Mouse (Mus musculus): ENCODE data around the gene Gm21663. TPM values are rescaled to one million over a fixed set of nuclear protein-coding genes. Genes with fewer than 3 reads are reported as not detected.

The Gm21663 gene
- polyA plus RNA-seq, 1 experiment from 2014 or later = not detected

- Histone ChIP-seq H3K9me3 (ENCODE audit: control insufficient read depth) (no peaks in the 10 kb centered on the region), H3K36me3 (ENCODE audit: control insufficient read depth, insufficient read depth) (no peaks in the 10 kb centered on the region), H3K27ac (ENCODE audit: low read depth, low read length) (no peak overlapping the region), H3K4me1 (replicated peaks; ENCODE audit: control insufficient read depth, insufficient read depth, low read length) (no peaks in the 10 kb centered on the region), H3K9ac (ENCODE audit: low read depth, low read length) (no peak overlapping the region), H3K4me2 (replicated peaks; ENCODE audit: low read depth) (no peak overlapping the region), H3K27me3 (replicated peaks; ENCODE audit: control insufficient read depth, insufficient read depth, low read length) (no peaks in the 10 kb centered on the region), H3K4me3 (ENCODE audit: low read depth, low read length) (no peak overlapping the region)
- TF ChIP-seq CTCF (IDR thresholded peaks at IDR 0.05; ENCODE audit: low read depth) = no peak
- no peak for ATAC-seq
- WGBS = 80% methylated on average over 1 of the region's 1 CpGs
Measured at GRCm38 (mm10) chr5:25891321-25891720, 50.9 kb downstream of the Gm21663 start.

GRCm38 (mm10) chr5:25889746-25890382 lies 52.3 kb downstream of the Gm21663 start:
- no peak for TF ChIP-seq CTCF (IDR thresholded peaks at IDR 0.05; ENCODE audit: low read depth)
- no peak for ATAC-seq
- WGBS = 52% methylated on average over 3 of the region's 3 CpGs
- Histone ChIP-seq H3K27me3 (replicated peaks; ENCODE audit: control insufficient read depth, insufficient read depth, low read length) (no peaks in the 10 kb centered on the region), H3K4me1 (replicated peaks; ENCODE audit: control insufficient read depth, insufficient read depth, low read length) (no peaks in the 10 kb centered on the region), H3K4me2 (replicated peaks; ENCODE audit: low read depth) (no peak overlapping the region), H3K9me3 (ENCODE audit: control insufficient read depth) (0 out of 2 replicates have a peak, but pooled peaks cover 3% of the 10 kb centered on the region), H3K4me3 (ENCODE audit: low read depth, low read length) (no peak overlapping the region), H3K27ac (ENCODE audit: low read depth, low read length) (no peak overlapping the region), H3K36me3 (ENCODE audit: control insufficient read depth, insufficient read depth) (no peaks in the 10 kb centered on the region), H3K9ac (ENCODE audit: low read depth, low read length) (no peak overlapping the region)

GRCm38 (mm10) chr5:25886708-25887107 lies 55.5 kb downstream of the Gm21663 start:
- H3K9ac ChIP-seq (ENCODE audit: low read depth, low read length) = no peak overlapping the region
- no peaks in the 10 kb centered on the region for H3K27me3 ChIP-seq (replicated peaks; ENCODE audit: control insufficient read depth, insufficient read depth, low read length)
- H3K36me3 ChIP-seq (ENCODE audit: control insufficient read depth, insufficient read depth) = no peaks in the 10 kb centered on the region
- H3K27ac ChIP-seq (ENCODE audit: low read depth, low read length) = no peak overlapping the region
- no peak for TF ChIP-seq CTCF (IDR thresholded peaks at IDR 0.05; ENCODE audit: low read depth)
- H3K4me2 ChIP-seq (replicated peaks; ENCODE audit: low read depth) = no peak overlapping the region
- H3K9me3 ChIP-seq (ENCODE audit: control insufficient read depth) = 0 out of 2 replicates have a peak, but pooled peaks cover 5% of the 10 kb centered on the region
- no peaks in the 10 kb centered on the region for H3K4me1 ChIP-seq (replicated peaks; ENCODE audit: control insufficient read depth, insufficient read depth, low read length)
- H3K4me3 ChIP-seq (ENCODE audit: low read depth, low read length) = no peak overlapping the region
- ATAC-seq = no peak
- WGBS = 79% methylated on average over 3 of the region's 3 CpGs

Other genes starting within 250 kb of the Gm21663 start
- gene Xrcc2, start 236.6 kb downstream of the Gm21663 start, polyA plus RNA-seq (2015; fragmentation: Nextera tagmentation; extraction: Ambion mirVana) = 1.2 and 1.6 TPM in 2 replicates
- 1.4 and 1.7 TPM in 2 replicates for gene Actr3b, start 182.4 kb downstream of the Gm21663 start, polyA plus RNA-seq (2015; fragmentation: Nextera tagmentation; extraction: Ambion mirVana)
- gene Gm21671, start 12.0 kb upstream of the Gm21663 start, polyA plus RNA-seq (2015; fragmentation: Nextera tagmentation; extraction: Ambion mirVana) = not detected in 2 replicates
- gene Gm21680, start 30.3 kb upstream of the Gm21663 start, polyA plus RNA-seq (2015; fragmentation: Nextera tagmentation; extraction: Ambion mirVana) = not detected in 2 replicates
- not detected in 2 replicates for gene Gm21698, start 46.3 kb upstream of the Gm21663 start, polyA plus RNA-seq (2015; fragmentation: Nextera tagmentation; extraction: Ambion mirVana)
- gene Gm1979, start 62.4 kb upstream of the Gm21663 start, polyA plus RNA-seq (2015; fragmentation: Nextera tagmentation; extraction: Ambion mirVana) = not detected in 2 replicates
- not detected in 2 replicates for gene Gm5862, start 80.5 kb upstream of the Gm21663 start, polyA plus RNA-seq (2015; fragmentation: Nextera tagmentation; extraction: Ambion mirVana)
- not detected in 2 replicates for gene Speer4a, start 97.2 kb upstream of the Gm21663 start, polyA plus RNA-seq (2015; fragmentation: Nextera tagmentation; extraction: Ambion mirVana)
- not detected in 2 replicates for gene Gm7347, start 116.2 kb upstream of the Gm21663 start, polyA plus RNA-seq (2015; fragmentation: Nextera tagmentation; extraction: Ambion mirVana)
- gene Gm10471, start 146.9 kb upstream of the Gm21663 start, polyA plus RNA-seq (2015; fragmentation: Nextera tagmentation; extraction: Ambion mirVana) = not detected in 2 replicates
- gene 5031410I06Rik, start 163.0 kb upstream of the Gm21663 start, polyA plus RNA-seq (2015; fragmentation: Nextera tagmentation; extraction: Ambion mirVana) = not detected in 2 replicates
- not detected in 2 replicates for gene Gm10220, start 179.0 kb upstream of the Gm21663 start, polyA plus RNA-seq (2015; fragmentation: Nextera tagmentation; extraction: Ambion mirVana)

Data from intestine, postnatal 0 days (tissue).